Mouse (Mus musculus) cerebellum, adult 2 months (tissue): ENCODE data around the gene Tbc1d17.

Experiments
- CTCF ChIP-seq: fragments of 200-500 bp; IDR thresholded peaks from 2 replicates; pipeline ENCODE4 v1.5.1; 2011; ENCODE audit warnings: low read depth, mild to moderate bottlenecking, control low read depth, low read length, moderate library complexity, borderline replicate concordance; ENCODE audit not compliant: insufficient read depth
- POLR2A ChIP-seq: fragments of 200-500 bp; IDR thresholded peaks from 2 replicates; pipeline ENCODE4 v1.6.1; 2011; ENCODE audit warnings: low read length, control low read depth, borderline replicate concordance; ENCODE audit not compliant: insufficient read depth

- no peak for TF ChIP-seq CTCF
- TF ChIP-seq POLR2A: no peak
These were observed 2.1 kb downstream of the Tbc1d17 start for GRCm38 (mm10) chr7:44846804-44847203.
